Mouse (Mus musculus): ENCODE measurements around the gene Tprg.
A peak's percentile ranks its signal among the peaks of the same experiment; 100 is the strongest.

Tprg gene

GRCm38 (mm10) chr16:25286517-25286916 is at the start of gene Tprg:
Gene Tprg, plus strand, starts transcription at chr16:25286817.
- DNase-seq (ENCODE audit: extremely low read depth, low read depth): no peak

- DNase-seq (ENCODE audit: extremely low read depth, low read depth): no peak
Observed at GRCm38 (mm10) chr16:25238274-25239050, 48.2 kb upstream of the Tprg start.

- DNase-seq (ENCODE audit: extremely low read depth, low read depth): no peak
Observed at GRCm38 (mm10) chr16:25248889-25249288, 37.7 kb upstream of the Tprg start.

- no peak for DNase-seq (ENCODE audit: extremely low read depth, low read depth)
Observed at GRCm38 (mm10) chr16:25250129-25250749, 36.4 kb upstream of the Tprg start.

- no peak for DNase-seq (ENCODE audit: extremely low read depth, low read depth)
Observed at GRCm38 (mm10) chr16:25251080-25251479, 35.5 kb upstream of the Tprg start.

- no peak for DNase-seq (ENCODE audit: extremely low read depth, low read depth)
Observed at GRCm38 (mm10) chr16:25254646-25255045, 32.0 kb upstream of the Tprg start.

GRCm38 (mm10) chr16:25255186-25255585 is 31.4 kb upstream of the Tprg start:
- DNase-seq (ENCODE audit: extremely low read depth, low read depth): no peak

- no peak for DNase-seq (ENCODE audit: extremely low read depth, low read depth)
Observed at GRCm38 (mm10) chr16:25255603-25256260, 30.9 kb upstream of the Tprg start.

- no peak for DNase-seq (ENCODE audit: extremely low read depth, low read depth)
Observed at GRCm38 (mm10) chr16:25262306-25262705, 24.3 kb upstream of the Tprg start.

GRCm38 (mm10) chr16:25262965-25263364 is 23.7 kb upstream of the Tprg start:
- no peak for DNase-seq (ENCODE audit: extremely low read depth, low read depth)

- peak; percentile 1 for DNase-seq (ENCODE audit: extremely low read depth, low read depth)
Observed at GRCm38 (mm10) chr16:25263520-25264149, 23.0 kb upstream of the Tprg start.

- DNase-seq (ENCODE audit: extremely low read depth, low read depth): no peak
Observed at GRCm38 (mm10) chr16:25265177-25265576, 21.4 kb upstream of the Tprg start.

GRCm38 (mm10) chr16:25268276-25268675 is 18.3 kb upstream of the Tprg start:
- no peak for DNase-seq (ENCODE audit: extremely low read depth, low read depth)

GRCm38 (mm10) chr16:25282563-25282962 is 4.1 kb upstream of the Tprg start:
- DNase-seq (ENCODE audit: extremely low read depth, low read depth): no peak

GRCm38 (mm10) chr16:25293753-25294152 is 7.1 kb downstream of the Tprg start:
- no peak for DNase-seq (ENCODE audit: extremely low read depth, low read depth)

GRCm38 (mm10) chr16:25295546-25295945 is 8.9 kb downstream of the Tprg start:
- no peak for DNase-seq (ENCODE audit: extremely low read depth, low read depth)

GRCm38 (mm10) chr16:25296746-25297145 is 10.1 kb downstream of the Tprg start:
- no peak for DNase-seq (ENCODE audit: extremely low read depth, low read depth)

GRCm38 (mm10) chr16:25298204-25298603 is 11.6 kb downstream of the Tprg start:
- DNase-seq (ENCODE audit: extremely low read depth, low read depth): no peak

- DNase-seq (ENCODE audit: extremely low read depth, low read depth): no peak
Observed at GRCm38 (mm10) chr16:25302616-25303015, 16.0 kb downstream of the Tprg start.

- no peak for DNase-seq (ENCODE audit: extremely low read depth, low read depth)
Observed at GRCm38 (mm10) chr16:25314006-25314405, 27.4 kb downstream of the Tprg start.

GRCm38 (mm10) chr16:25315090-25315489 is 28.5 kb downstream of the Tprg start:
- no peak for DNase-seq (ENCODE audit: extremely low read depth, low read depth)
